Mouse (Mus musculus) gonadal fat pad, adult 2 months (tissue): ENCODE measurements around the gene Zfp111. TPM values are rescaled to one million over a fixed set of nuclear protein-coding genes. Genes with fewer than 3 reads are reported as not detected.

Source experiments
- DNase-seq: peaks from one replicate; pipeline ENCODE4 v3.0.0-alpha.2; 2012; ENCODE audit warnings: low read depth
- polyA plus RNA-seq: library from polyadenylated mRNA; depleted of rRNA; stranded (reverse); fragments of >200 nt; gene quantifications from 2 replicates; pipeline ENCODE4 v1.2.3, GENCODE M21; 2012; rRNA removed

Zfp111 gene
- 3.0 and 3.6 TPM in 2 replicates for polyA plus RNA-seq

- DNase-seq, result no peak
These were observed at the start of gene Zfp111 for GRCm38 (mm10) chr7:24211343-24211742. Zfp111 (minus strand) TSS chr7:24211443.

GRCm38 (mm10) chr7:24260000-24260312, 48.7 kb upstream of the Zfp111 start:
- no peak for DNase-seq

GRCm38 (mm10) chr7:24259306-24259999, 48.2 kb upstream of the Zfp111 start:
- DNase-seq, result no peak

GRCm38 (mm10) chr7:24254633-24255474, 43.6 kb upstream of the Zfp111 start, which contains the start of gene Zfp108:
Zfp108 (plus strand) TSS chr7:24254794.
- peak; percentile 56 for DNase-seq

GRCm38 (mm10) chr7:24253779-24254615, 42.8 kb upstream of the Zfp111 start:
- no peak for DNase-seq

GRCm38 (mm10) chr7:24237040-24237791, 26.0 kb upstream of the Zfp111 start, which contains the start of gene Zfp109:
Zfp109 (minus strand) TSS chr7:24237560.
- DNase-seq, result no peak

- no peak for DNase-seq
These were observed 947 bp downstream of the Zfp111 start for GRCm38 (mm10) chr7:24210296-24210695.

GRCm38 (mm10) chr7:24208282-24208886, 2.9 kb downstream of the Zfp111 start:
- no peak for DNase-seq

- DNase-seq, result peak; percentile 37
These were observed 3.6 kb downstream of the Zfp111 start for GRCm38 (mm10) chr7:24207488-24208261.

- DNase-seq, result no peak
These were observed 14.3 kb downstream of the Zfp111 start for GRCm38 (mm10) chr7:24196961-24197360.

GRCm38 (mm10) chr7:24193157-24193556, 18.1 kb downstream of the Zfp111 start:
- DNase-seq, result no peak

GRCm38 (mm10) chr7:24191361-24191760, 19.9 kb downstream of the Zfp111 start:
- no peak for DNase-seq

GRCm38 (mm10) chr7:24189571-24189944, 21.7 kb downstream of the Zfp111 start:
- DNase-seq, result no peak

- no peak for DNase-seq
These were observed 22.2 kb downstream of the Zfp111 start for GRCm38 (mm10) chr7:24188901-24189570.

GRCm38 (mm10) chr7:24187611-24188010, 23.6 kb downstream of the Zfp111 start:
- no peak for DNase-seq

GRCm38 (mm10) chr7:24175337-24175711, 35.9 kb downstream of the Zfp111 start:
- DNase-seq, result no peak

GRCm38 (mm10) chr7:24174618-24175336, 36.5 kb downstream of the Zfp111 start, which contains the start of gene Zfp114:
Zfp114 (plus strand) TSS chr7:24175060.
- DNase-seq, result no peak

- DNase-seq, result peak; percentile 81
These were observed 39.1 kb downstream of the Zfp111 start for GRCm38 (mm10) chr7:24172191-24172590.

- DNase-seq, result no peak
These were observed 58.0 kb downstream of the Zfp111 start for GRCm38 (mm10) chr7:24153272-24153671.
